Mouse (Mus musculus) ovary, postnatal 36 days (tissue): ENCODE measurements at regions not wholly inside any gene's neighbourhood (a gene's known extent, or its start where the extent isn't known, plus 50 kb on each side); places are given as distances from the start of the nearest gene placed in this dataset.
A peak's percentile ranks its signal among the peaks of the same experiment; 100 is the strongest.

Experiments
- DNase-seq: peaks from one replicate; pipeline ENCODE4 v3.0.0; 2022; ENCODE audit warnings: low spot score, mixed read lengths

DNA sequence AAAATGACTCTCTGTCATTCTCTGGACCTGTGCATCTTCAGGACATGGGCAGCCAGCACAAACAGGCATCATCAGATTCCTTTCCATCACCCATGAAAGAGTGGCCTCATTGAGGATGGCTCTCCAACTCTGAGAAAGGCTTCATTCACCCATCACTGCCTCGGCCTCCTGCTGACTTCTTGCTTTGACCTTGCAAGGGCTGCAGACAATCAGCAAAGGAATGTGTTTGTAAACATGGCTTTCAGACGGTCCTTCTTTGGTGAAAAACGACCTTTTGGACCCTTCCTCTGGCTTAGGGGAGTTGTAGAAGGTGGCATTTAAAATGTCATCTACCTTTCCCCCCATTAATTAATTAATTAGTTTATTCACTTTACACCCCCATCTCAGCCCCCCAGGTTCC lies 134.3 kb downstream of the Moxd1 start:
- DNase-seq = no peak

DNA sequence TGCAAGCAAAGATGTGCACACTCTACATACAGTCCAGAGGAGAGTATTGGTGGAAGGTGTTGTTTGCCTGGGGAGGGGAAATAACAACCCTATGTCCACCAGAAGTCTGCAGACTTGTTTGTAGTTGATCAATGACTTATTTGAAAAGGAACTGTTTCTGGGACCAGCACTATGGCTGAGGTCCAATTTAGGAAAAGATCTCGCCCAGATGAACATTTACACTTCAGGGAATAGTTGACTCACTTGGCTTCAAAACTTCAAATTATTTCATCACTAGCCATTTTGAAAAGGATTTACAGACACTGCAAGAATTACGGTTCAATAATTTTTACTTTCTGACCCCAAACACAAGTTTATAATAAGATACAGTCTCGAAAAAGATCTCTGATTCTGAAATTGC lies 138.1 kb downstream of the Moxd1 start:
- DNase-seq = no peak

DNA sequence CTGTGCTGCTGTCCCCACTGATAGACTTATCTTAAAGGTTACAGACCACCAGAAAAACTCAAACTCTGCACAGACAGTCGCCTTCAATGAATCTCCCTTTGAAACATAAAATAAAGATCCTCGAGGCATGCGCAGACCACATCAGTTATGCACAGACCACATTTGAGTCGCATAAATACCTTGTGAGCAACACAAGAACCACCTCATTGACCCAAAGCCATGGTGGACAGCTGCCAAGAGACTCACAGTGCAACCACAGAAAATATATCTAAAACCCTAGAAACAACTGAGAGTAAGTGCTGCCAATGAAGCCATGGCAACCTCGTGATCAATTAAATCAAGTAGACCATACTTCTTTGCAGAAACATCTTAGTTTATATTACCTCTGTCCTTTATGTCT lies 142.1 kb downstream of the Moxd1 start:
- DNase-seq = no peak

DNA sequence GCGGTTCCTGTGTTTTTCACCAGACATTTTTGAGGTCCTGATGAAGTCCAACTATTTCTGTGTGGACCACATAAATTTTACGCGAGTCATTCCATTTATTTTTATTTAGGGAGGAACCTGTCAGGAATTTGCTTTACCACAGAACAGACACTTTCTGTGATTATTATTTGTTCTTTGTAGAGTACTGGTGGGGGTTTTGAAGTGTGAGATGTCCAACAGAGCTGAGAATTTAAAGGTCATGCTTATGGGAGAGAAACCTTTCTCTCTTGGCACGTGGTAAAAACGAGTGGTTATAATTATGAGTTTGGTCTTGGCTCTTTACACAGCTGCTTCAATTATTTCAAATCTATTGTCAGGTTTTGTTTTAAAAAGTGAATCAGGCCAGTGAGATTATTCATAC lies 143.7 kb downstream of the Moxd1 start:
- DNase-seq = no peak

DNA sequence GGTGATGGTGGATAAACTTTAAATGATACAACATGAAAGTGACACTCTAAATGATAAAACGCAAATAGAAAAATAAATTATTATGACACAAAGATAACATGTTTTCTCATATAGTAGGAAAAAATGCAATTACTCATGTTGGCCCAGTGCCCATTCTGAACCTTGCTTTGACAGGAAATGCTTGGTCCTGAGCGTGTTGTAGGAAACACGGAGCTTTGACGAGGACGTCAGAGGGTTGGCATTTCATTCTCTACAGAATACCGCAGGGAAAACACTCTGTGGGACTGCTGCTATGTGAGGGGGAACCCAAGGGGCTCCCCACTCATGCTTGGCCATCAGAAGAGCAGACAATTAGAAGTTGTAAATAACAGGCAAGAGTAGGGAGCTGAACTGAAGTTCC lies 150.6 kb downstream of the Moxd1 start:
- no peak for DNase-seq

DNA sequence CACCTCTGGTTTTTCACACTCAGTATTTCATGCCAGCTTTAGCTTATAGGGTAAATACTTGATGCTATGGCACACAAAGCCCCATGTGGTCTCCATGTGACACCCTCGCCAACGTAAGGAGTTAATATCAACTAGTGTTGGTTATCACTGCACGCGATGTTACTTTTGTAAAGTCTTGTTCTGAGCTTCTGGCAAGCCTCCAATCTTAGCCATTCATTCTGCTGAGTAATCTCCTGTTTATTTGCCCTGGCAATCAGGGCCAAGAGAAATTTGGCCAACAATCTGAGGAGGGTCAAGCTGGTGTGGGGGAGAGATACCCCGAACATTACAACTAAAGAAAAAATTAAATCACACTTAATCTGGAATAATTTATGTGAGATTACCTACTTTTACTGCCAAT lies 156.0 kb downstream of the Moxd1 start:
- DNase-seq = no peak

DNA sequence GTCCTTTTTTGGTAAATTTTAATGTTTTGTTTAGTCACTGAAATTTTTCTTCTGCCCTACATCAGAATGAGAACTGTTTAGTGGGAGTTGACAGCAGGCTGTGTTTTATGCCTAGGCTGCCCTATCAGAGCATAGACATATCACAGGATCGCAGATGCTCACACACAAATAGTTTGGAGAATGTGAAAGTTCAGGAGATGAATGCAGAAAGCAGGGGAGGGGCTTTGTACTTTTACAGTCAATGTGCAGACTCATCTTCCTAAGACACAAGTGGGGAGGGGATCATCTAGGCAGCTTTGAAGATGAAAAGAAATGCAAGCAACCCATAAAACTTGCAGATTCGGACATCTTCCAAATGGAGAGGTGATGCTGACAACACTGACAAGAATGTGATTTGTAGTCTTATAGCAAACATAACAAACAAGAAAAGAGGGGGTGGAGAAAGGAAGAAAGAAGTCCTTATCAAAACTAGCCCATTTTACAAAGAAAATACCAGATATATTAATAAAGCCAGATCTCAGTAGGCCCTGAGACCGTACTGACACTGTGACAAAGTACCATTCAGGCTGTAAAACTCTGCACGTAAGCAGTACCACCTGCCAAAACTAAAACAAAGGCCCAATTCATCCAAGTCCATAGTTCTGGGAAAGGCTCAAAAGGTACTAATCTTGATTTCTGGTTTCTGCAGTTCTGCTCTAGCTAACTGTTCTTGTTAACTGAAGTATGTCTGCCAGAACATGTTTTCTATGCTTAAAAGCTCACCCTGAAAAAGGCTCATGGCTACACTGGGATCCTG lies 157.4 kb downstream of the Moxd1 start:
- no peak for DNase-seq

DNA sequence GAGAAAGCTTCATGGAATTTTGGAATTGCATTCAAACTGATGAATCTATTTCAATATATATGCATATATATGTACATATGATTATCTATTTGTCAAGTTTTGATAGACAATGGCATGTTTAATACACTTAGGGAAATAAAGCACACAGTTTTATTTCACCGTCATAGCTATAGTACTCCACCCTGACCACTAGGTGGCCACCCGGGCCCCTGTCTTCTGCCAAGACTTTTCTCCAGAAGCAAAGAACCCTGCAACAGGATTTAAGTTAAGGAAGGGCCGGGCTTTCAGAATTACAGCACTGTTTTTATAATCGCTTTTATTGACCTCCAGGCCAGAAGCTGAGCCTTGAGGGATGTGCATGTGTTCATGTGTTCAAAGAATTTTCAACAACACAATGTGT lies 158.6 kb downstream of the Moxd1 start:
- peak; percentile 38 for DNase-seq

DNA sequence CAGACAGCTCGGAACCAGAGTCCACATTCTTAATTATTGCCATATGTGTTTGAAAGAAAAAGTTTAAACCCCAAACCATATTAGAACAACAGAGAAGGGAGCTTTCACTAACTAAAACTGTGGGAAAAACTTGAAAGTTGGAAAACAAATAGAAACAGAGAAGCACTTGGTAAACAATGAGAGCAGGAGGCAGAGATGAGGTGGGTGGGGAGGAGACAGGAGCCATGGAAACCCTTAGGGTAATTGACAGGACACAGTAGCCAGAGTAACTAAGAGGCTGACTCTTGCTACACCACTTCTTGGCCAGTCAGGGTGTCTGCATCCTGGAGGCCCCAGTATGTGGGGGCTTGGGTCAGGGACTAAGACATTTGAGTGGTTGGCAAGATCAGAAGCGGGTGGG lies 160.7 kb downstream of the Moxd1 start:
- DNase-seq = no peak

DNA sequence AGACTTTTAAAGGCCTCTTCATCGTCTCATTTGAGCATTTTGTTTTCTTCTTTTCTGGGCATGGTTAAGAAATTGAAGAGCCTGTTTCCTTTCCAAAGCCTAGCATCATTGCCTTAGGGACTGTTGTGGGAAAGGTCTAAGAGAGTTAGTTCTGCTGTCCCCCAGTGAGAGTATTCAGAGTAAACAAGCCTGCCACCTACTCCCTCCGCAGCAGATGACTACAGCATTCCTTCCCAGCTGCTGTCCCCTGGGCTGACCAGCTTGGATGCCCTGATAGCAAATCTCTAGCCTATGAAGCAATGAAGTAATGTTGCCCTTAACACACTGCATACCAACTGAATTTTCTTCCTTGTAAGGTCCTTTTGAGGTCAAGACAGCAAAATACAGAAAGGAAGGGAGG lies 164.9 kb downstream of the Moxd1 start:
- DNase-seq = no peak

GRCm38 (mm10) chr10:24391039-24391438 lies 167.7 kb downstream of the Moxd1 start:
- no peak for DNase-seq

DNA sequence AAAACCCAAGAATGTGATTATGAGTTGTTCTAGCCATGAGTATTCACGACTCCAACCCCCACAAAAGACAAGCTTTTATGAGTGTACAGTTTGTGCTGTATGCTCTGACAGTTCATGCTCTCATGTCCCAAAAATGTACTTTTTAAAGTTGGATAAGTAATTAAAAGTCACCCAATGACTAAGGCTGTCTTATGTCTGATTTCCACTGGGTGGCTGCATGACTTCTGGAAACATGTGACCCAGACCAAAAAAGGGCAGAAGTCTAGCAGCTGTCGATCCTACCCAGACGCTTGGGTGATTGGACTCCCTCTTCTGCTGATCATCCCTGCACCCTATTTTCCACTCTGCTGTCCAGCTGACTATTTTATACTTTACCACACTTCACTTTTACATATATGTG lies 168.7 kb downstream of the Moxd1 start:
- no peak for DNase-seq

DNA sequence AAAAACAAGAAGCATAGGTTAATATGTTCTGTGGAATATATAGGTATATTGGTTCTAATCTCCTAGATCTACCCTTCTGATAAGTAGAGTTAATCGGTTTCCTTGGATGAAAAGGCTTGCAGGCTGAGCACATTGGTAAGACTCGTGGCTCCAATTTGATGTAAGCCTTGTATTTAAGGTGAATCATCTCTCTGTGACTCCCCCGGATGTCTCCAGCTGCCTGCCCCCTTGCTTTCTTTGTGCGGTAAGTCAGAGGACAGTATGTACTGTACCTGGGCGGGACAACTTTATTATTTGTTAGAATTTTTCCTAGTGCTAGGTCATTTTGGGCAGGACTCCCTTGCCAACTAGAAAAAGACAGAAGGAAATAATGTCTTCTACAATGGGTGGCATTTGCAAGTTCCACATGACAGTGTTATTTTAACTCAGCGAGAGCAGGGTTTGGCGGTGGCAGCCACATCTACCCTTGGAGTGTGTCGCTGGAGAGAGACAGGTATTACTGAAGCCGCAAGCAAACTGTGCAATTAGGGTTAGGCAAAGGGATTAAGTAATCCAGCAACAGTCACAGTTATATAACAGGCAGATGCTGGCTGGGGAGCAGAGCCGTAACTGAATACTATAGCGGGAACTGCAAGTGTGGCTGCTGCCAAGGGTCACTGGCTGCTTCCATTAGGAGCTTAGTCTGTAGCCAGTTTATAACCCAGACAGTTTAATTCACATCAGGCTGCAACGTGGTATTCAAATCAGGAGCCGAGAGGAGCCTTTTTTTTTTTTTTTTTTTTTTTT lies 172.9 kb downstream of the Moxd1 start:
- no peak for DNase-seq

DNA sequence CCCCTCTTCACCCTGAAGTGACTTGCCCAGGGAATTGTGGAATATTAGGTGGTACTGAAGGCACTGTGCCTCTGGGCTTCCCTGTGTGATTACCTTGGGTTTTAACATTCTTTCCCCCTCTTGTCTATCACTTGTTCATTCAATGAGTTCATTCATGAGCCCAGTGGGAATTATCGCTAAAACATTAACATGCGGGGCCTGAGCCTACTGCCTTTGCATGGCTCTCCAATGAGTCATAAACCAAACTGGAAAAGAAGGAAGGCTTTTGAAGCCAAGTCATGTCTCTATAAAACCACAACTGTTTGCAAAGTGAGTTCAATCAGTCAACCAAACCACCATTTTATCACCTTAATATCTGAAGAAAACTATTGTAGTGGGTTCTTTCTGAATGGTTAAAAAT lies 173.8 kb downstream of the Moxd1 start:
- no peak for DNase-seq

- no peak for DNase-seq
Observed at GRCm38 (mm10) chr10:24404851-24405250, 181.5 kb downstream of the Moxd1 start.

DNA sequence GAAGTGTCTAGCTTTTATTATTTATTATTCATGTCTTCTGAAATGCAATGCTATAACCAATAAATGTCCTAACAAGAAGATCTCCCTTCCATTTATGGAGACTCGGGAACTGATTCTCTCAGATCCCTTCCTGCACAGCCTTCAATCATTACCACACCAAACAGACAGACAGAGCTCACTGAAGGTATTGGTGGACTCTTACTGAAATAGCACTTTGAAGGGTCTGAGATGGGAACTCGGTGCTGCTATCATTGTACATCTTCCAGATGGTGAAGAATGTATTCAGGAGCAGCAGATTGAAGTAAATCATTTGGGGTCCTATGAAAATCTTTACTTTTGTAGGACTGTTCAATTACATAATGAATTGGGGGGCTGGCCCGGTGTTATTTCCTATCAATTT lies 183.6 kb downstream of the Moxd1 start:
- DNase-seq = no peak

- DNase-seq = no peak
Observed at GRCm38 (mm10) chr10:24407411-24408227, 184.3 kb downstream of the Moxd1 start.

- no peak for DNase-seq
Observed at GRCm38 (mm10) chr10:24409976-24410375, 185.3 kb upstream of the Ccn2 start.

- no peak for DNase-seq
Observed at GRCm38 (mm10) chr10:24410885-24411284, 184.4 kb upstream of the Ccn2 start.

DNA sequence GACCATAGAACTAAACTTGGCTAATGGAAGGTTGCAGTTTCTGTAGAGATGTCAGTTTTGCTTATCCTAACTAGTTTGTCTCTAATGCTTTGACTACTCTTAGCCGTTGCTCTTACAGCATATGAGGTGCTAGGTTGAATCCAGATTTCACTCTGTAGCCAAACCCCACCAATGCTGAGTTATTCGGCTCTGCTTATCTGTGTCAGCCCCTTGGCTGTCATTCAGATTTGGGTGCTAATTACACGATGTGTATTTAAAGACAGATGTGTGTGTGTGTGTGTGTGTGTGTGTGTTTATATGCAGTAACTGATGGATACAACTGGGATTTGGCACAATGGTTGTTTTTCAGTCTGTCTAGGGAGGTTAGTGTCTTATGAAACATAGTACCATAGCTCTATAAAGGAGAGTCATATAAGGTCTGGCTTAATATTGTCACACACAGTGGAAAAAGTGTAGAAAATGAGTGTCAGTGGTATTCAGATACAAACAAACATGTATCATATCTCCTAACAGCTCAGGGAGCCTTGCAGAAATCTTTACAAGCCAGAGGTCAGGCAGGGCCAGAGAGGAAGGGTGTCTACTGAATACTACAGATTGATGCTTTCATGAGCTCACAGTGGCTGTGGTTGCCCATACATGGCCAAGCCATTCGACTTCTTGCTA lies 172.6 kb upstream of the Ccn2 start:
- DNase-seq = no peak

DNA sequence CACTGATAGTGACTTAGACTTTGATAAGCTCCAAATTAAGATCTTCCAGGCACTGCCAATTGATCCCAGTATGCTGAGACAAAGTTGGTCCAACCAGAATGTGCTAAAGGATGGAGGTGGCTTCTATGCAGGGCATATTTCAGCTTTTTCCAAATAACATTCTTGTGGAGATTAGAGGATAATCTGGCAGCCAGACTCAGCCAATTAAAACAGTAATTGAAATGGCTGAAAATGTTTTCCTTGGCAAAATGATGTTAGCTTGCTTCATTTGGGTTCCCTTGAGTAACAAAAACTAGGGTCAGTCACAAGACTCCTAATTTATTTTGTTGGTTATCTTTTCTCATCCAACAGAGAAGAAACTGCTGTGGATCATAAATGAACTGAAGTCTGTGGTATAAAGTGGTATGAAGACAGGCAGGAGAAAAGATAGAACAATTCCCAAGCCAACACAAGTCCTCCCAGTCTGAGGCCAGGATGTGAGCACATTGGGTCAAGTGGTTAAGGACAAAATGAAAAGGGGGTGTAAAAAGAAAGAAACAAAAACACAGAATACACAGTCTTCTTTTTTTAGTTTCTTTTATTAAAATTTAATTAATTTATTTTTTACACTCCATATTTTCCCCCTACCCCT lies 161.4 kb upstream of the Ccn2 start:
- DNase-seq = no peak

- DNase-seq = no peak
Observed at GRCm38 (mm10) chr10:24437177-24437576, 158.1 kb upstream of the Ccn2 start.
